Mouse (Mus musculus) hindbrain, embryonic 11.5 days (tissue): ENCODE results near the gene Slc8a2. TPM values are rescaled to one million over a fixed set of nuclear protein-coding genes. Genes with fewer than 3 reads are reported as not detected.
A peak's percentile ranks its signal among the peaks of the same experiment; 100 is the strongest.

Experiments used
- ATAC-seq: fragments of 200-750 bp; cut with Nextera tagmentation; 2 replicates; pipeline ENCODE4 v1.8.0; 2017; ENCODE audit warnings: mild to moderate bottlenecking, moderate TSS enrichment, moderate library complexity; ENCODE audit not compliant: low FRiP score
- DNase-seq: peaks from one replicate; pipeline ENCODE4 v3.0.0-alpha.2; 2015; ENCODE audit warnings: low spot score
- H3K27ac ChIP-seq: fragments of 300-500 bp; sonication (generic); 2 replicates; pipeline ENCODE4 v1.5.1; 2014; ENCODE audit warnings: mild to moderate bottlenecking, low read depth, low read length
- H3K27me3 ChIP-seq: fragments of 300-500 bp; sonication (generic); 2 replicates; pipeline ENCODE4 v1.6.1; 2014; ENCODE audit warnings: mild to moderate bottlenecking, low read length, moderate library complexity, mixed read lengths; ENCODE audit not compliant: control insufficient read depth, insufficient read depth
- H3K36me3 ChIP-seq: fragments of 300-500 bp; sonication (generic); 2 replicates; pipeline ENCODE4 v1.6.1; 2014; ENCODE audit warnings: mild to moderate bottlenecking, low read length, moderate library complexity, mixed read lengths; ENCODE audit not compliant: control insufficient read depth, insufficient read depth
- H3K4me1 ChIP-seq: fragments of 300-500 bp; sonication (generic); replicated peaks from 2 replicates; pipeline ENCODE4 v1.6.1; 2014; ENCODE audit warnings: low read length, mixed read lengths; ENCODE audit not compliant: control insufficient read depth, insufficient read depth
- H3K4me2 ChIP-seq: fragments of 300-500 bp; sonication (generic); replicated peaks from 2 replicates; pipeline ENCODE4 v1.6.1; 2014; ENCODE audit warnings: mild to moderate bottlenecking, low read depth, low read length
- H3K4me3 ChIP-seq: fragments of 300-500 bp; sonication (generic); 2 replicates; pipeline ENCODE4 v1.5.1; 2014; ENCODE audit warnings: low read depth, low read length
- H3K9ac ChIP-seq: fragments of 300-500 bp; sonication (generic); 2 replicates; pipeline ENCODE4 v1.6.1; 2014; ENCODE audit warnings: low read depth, low read length
- H3K9me3 ChIP-seq: fragments of 300-500 bp; sonication (generic); 2 replicates; pipeline ENCODE4 v1.6.1; 2016; ENCODE audit warnings: low read length; ENCODE audit not compliant: control insufficient read depth
- WGBS: fragments of 180-500 bp; shearing (Covaris S2); extraction: QIAGEN DNeasy Blood & Tissue Kit; methylation state at CpG from one replicate; pipeline ENCODE4 v1.1.7; 2014; 5-methylcytosine and 5-hydroxymethylcytosine counted together
- polyA plus RNA-seq: library from polyadenylated mRNA; unstranded; fragments of >200 nt; fragmentation: Nextera tagmentation; extraction: Ambion mirVana; gene quantifications from 2 replicates; pipeline ENCODE4 v1.2.1, GENCODE M21; 2014

The Slc8a2 gene
- polyA plus RNA-seq, 1 experiment from 2014 or later, result 1.0 TPM

DNA sequence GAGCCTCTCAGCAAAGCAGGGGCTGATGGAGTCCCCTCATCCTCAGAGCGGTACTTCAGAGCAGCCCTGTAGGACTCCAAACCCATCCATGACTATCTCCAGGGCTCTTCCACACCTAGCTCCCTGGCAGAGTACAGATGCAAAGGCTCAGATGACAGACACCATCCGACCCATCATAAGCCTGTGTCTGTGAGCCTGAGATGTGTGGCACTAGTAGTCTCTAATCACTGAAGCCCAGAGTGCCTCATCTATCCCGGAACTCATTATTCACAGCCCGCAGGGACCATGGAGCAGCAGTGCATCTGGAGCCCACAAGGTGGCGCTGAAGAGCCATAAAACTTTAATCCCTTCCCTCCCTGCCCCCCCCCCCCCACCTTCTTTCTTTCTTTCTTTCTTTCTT, 62.7 kb downstream of the Slc8a2 start:
- ATAC-seq (peak; percentile 71; the same call in 1 of the 2 replicates), DNase-seq (peak; percentile 86)
- Histone ChIP-seq H3K27me3 (no peaks in the 10 kb centered on the region), H3K4me2 (no peak overlapping the region), H3K4me3 (no peak overlapping the region), H3K9me3 (no peaks in the 10 kb centered on the region), H3K4me1 (no peaks in the 10 kb centered on the region), H3K36me3 (no peaks in the 10 kb centered on the region), H3K27ac (no peak overlapping the region), H3K9ac (no peak overlapping the region)
- 22% methylated on average over 5 of the region's 5 CpGs for WGBS

DNA sequence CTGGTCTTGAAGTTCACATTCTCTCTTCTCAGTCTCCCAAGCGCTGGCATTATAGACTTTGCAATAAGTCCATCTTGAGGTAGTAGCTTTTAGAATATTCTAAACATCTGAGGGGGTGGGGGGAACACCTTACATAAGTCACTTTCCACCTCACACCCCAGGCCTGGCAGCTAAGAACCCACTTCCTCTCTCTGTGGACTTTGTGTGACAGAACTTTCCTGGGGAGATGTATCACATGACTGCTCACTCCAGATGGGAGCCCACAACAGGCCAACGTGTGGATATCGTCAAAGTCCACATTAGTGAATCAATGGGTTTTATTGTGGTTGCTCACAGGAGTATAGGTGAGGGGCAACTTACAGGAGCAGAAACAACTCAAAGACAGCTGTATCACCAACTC, 64.1 kb downstream of the Slc8a2 start:
- H3K9me3 ChIP-seq, result no peaks in the 10 kb centered on the region
- H3K4me2 ChIP-seq, result no peak overlapping the region
- DNase-seq (no peak), ATAC-seq (no peak)
- 59% methylated on average over 3 of the region's 3 CpGs for WGBS
- H3K4me3 ChIP-seq, result no peak overlapping the region
- no peak overlapping the region for H3K27ac ChIP-seq
- H3K9ac ChIP-seq, result no peak overlapping the region
- no peaks in the 10 kb centered on the region for H3K36me3 ChIP-seq
- H3K4me1 ChIP-seq, result no peaks in the 10 kb centered on the region
- no peaks in the 10 kb centered on the region for H3K27me3 ChIP-seq

- H3K4me1 ChIP-seq, result no peaks in the 10 kb centered on the region
- H3K4me2 ChIP-seq, result no peak overlapping the region
- no peaks in the 10 kb centered on the region for H3K27me3 ChIP-seq
- no peak overlapping the region for H3K9ac ChIP-seq
- ATAC-seq (no peak), DNase-seq (no peak)
- H3K36me3 ChIP-seq, result no peaks in the 10 kb centered on the region
- WGBS, result 79% methylated on average over 5 of the region's 6 CpGs
- no peak overlapping the region for H3K27ac ChIP-seq
- no peak overlapping the region for H3K4me3 ChIP-seq
- no peaks in the 10 kb centered on the region for H3K9me3 ChIP-seq
Observed at GRCm38 (mm10) chr7:16196616-16197015, 67.0 kb downstream of the Slc8a2 start.

GRCm38 (mm10) chr7:16197166-16197565, 67.5 kb downstream of the Slc8a2 start:
- no peak overlapping the region for H3K9ac ChIP-seq
- DNase-seq, result no peak
- H3K36me3 ChIP-seq, result no peaks in the 10 kb centered on the region

GRCm38 (mm10) chr7:16198540-16198939, 68.9 kb downstream of the Slc8a2 start:
- Histone ChIP-seq H3K4me1 (no peaks in the 10 kb centered on the region), H3K9ac (no peak overlapping the region), H3K4me3 (no peak overlapping the region), H3K4me2 (no peak overlapping the region), H3K27ac (no peak overlapping the region), H3K9me3 (no peaks in the 10 kb centered on the region), H3K27me3 (no peaks in the 10 kb centered on the region), H3K36me3 (no peaks in the 10 kb centered on the region)
- no peak for DNase-seq
- 88% methylated on average over 11 of the region's 11 CpGs for WGBS
- ATAC-seq, result no peak

More at GRCm38 (mm10) chr7:16197166-16197565, 67.5 kb downstream of the Slc8a2 start:
- 86% methylated on average over 5 of the region's 5 CpGs for WGBS
- Histone ChIP-seq H3K4me3 (no peak overlapping the region), H3K9me3 (no peaks in the 10 kb centered on the region), H3K4me1 (no peaks in the 10 kb centered on the region), H3K4me2 (no peak overlapping the region), H3K27me3 (no peaks in the 10 kb centered on the region), H3K27ac (no peak overlapping the region)
- no peak for ATAC-seq

DNA sequence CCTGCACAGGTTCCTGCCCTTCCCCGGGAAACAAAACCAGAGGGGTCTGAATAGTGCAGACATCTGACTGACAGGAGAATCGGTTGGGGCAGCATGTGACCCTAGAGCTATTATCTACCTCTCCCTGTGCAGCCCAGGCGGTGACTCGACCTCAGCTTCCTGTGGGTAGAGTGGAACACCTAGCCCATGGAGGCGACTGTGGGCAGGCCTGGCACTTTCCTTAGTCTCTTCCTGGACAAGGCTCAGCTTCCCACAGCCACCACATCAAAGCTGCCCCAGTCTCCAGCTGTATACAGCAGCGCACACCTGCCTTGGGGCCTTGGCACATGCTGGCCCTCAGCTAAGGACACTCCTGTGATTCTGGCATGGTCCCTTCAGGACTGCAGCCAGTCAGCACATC, 71.5 kb downstream of the Slc8a2 start:
- Histone ChIP-seq H3K9ac (no peak overlapping the region), H3K4me2 (no peak overlapping the region), H3K4me1 (no peaks in the 10 kb centered on the region), H3K4me3 (no peak overlapping the region), H3K27me3 (no peaks in the 10 kb centered on the region), H3K36me3 (0 out of 2 replicates have a peak, but pooled peaks cover 3% of the 10 kb centered on the region), H3K9me3 (no peaks in the 10 kb centered on the region), H3K27ac (no peak overlapping the region)
- DNase-seq (no peak), ATAC-seq (no peak)
- 87% methylated on average over 6 of the region's 6 CpGs for WGBS

DNA sequence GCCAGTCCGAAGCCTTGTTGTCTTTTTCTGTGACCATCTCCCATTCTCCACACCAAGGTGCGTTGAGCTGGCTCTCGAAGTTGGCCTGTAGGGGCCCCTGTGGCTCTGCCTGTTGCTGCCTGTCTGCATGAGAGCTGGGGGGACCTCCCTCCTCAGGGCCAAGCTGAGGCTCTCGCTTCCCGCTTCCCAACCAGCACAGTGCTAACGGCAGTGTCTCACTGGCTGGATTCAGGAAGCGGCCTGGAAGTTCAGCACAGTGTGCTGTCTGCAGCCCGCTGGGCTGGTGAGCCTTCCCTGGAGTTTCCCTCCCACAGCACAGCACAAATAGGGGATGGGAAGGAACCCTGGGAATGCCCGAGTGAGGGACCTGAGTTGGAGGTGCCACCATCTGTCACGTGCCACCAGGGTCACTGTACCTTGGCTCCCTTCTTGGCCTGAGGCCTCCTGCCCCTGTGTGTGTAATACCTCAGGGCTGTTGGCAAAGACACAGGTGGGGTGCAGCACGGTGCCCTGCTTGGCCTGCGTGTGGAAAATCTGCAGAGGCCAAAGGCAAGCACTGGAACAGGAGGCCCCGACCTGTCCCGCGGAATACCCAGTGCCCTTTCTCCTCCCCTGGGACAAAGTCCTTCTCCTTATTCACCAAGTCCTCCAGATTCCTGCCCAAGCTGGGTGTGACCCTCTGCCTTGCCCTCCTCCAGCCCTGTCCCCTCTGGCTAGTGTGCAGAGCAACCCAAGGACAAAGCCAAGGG, 73.3 kb downstream of the Slc8a2 start:
- no peak overlapping the region for H3K4me2 ChIP-seq
- DNase-seq, result no peak
- H3K27me3 ChIP-seq, result no peaks in the 10 kb centered on the region
- WGBS, result 81% methylated on average over 15 of the region's 15 CpGs
- H3K27ac ChIP-seq, result no peak overlapping the region
- H3K9me3 ChIP-seq, result no peaks in the 10 kb centered on the region
- ATAC-seq, result no peak
- 0 out of 2 replicates have a peak, but pooled peaks cover 3% of the 10 kb centered on the region for H3K36me3 ChIP-seq
- no peak overlapping the region for H3K9ac ChIP-seq
- H3K4me3 ChIP-seq, result no peak overlapping the region
- H3K4me1 ChIP-seq, result no peaks in the 10 kb centered on the region

GRCm38 (mm10) chr7:16203505-16203903, 73.9 kb downstream of the Slc8a2 start:
- H3K4me1 ChIP-seq, result no peaks in the 10 kb centered on the region
- H3K4me2 ChIP-seq, result no peak overlapping the region
- no peaks in the 10 kb centered on the region for H3K9me3 ChIP-seq
- no peak overlapping the region for H3K9ac ChIP-seq
- H3K27ac ChIP-seq, result no peak overlapping the region
- DNase-seq, result no peak
- H3K4me3 ChIP-seq, result no peak overlapping the region
- no peaks in the 10 kb centered on the region for H3K27me3 ChIP-seq
- 0 out of 2 replicates have a peak, but pooled peaks cover 3% of the 10 kb centered on the region for H3K36me3 ChIP-seq
- no peak for ATAC-seq
- WGBS, result 91% methylated on average over 13 of the region's 13 CpGs

DNA sequence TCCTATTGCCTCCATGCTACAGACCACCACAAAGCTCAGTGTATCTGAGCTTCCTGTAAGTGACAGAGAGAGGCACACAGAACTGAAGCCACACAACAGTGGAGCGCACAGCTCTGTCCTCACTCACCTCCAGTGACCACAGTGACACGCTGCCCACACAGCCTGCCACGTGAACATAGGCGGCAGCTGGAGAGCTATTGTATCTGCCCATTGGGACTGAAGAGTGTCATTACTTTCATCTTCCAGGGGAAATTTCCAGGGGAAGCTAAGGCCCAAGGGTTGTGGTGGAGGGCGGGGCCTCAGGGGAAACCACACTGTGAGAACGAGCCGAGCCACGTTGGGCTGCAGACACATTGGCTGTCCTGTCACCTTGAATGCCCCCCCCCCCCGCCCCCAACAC, 75.2 kb downstream of the Slc8a2 start:
- ATAC-seq, result no peak
- Histone ChIP-seq H3K4me2 (no peak overlapping the region), H3K27me3 (no peaks in the 10 kb centered on the region), H3K27ac (no peak overlapping the region), H3K9ac (no peak overlapping the region), H3K36me3 (0 out of 2 replicates have a peak, but pooled peaks cover 3% of the 10 kb centered on the region), H3K4me3 (no peak overlapping the region), H3K9me3 (no peaks in the 10 kb centered on the region), H3K4me1 (no peaks in the 10 kb centered on the region)
- DNase-seq, result no peak
- WGBS, result 79% methylated on average over 8 of the region's 9 CpGs
